Mouse (Mus musculus) MN1 (cell line): ENCODE measurements around the gene Rap1gds1.

ENCODE experiments used
- DNase-seq: peaks from one replicate; pipeline ENCODE4 v3.0.0-alpha.2; 2016; ENCODE audit warnings: low spot score

Gene Rap1gds1

GRCm38 (mm10) chr3:138877741-138878140 is 197.3 kb downstream of the Rap1gds1 start:
- no peak for DNase-seq

GRCm38 (mm10) chr3:138876931-138877361 is 198.1 kb downstream of the Rap1gds1 start:
- no peak for DNase-seq

GRCm38 (mm10) chr3:138876418-138876817 is 198.6 kb downstream of the Rap1gds1 start:
- no peak for DNase-seq

- DNase-seq = no peak
Observed at GRCm38 (mm10) chr3:138875936-138876335, 199.1 kb downstream of the Rap1gds1 start.
